Mouse (Mus musculus) left cerebral cortex, postnatal 36 days (tissue): Measurements from ENCODE around the gene Chek1. TPM values are rescaled to one million over a fixed set of nuclear protein-coding genes. Genes with fewer than 3 reads are reported as not detected.

Source experiments
- DNase-seq, 2 experiments: peaks; one replicate each; pipeline ENCODE4 v3.0.0; 2021 to 2022; ENCODE audit warnings: low spot score in 2 of 2, mixed read lengths in 1 of 2
- intact Hi-C: fragments of 180-260 bp; cut with DNase I; formaldehyde crosslinking; loops from one replicate; pipeline ENCODE4 v1.15.1; 2025
- total RNA-seq, 2 experiments: library from RNA; stranded (reverse); gene quantifications; 2 replicates each; pipeline ENCODE4 v1.2.3; 2021

The Chek1 gene
- 1 to 10 TPM; 2.7 to 3.6 TPM for total RNA-seq

DNA sequence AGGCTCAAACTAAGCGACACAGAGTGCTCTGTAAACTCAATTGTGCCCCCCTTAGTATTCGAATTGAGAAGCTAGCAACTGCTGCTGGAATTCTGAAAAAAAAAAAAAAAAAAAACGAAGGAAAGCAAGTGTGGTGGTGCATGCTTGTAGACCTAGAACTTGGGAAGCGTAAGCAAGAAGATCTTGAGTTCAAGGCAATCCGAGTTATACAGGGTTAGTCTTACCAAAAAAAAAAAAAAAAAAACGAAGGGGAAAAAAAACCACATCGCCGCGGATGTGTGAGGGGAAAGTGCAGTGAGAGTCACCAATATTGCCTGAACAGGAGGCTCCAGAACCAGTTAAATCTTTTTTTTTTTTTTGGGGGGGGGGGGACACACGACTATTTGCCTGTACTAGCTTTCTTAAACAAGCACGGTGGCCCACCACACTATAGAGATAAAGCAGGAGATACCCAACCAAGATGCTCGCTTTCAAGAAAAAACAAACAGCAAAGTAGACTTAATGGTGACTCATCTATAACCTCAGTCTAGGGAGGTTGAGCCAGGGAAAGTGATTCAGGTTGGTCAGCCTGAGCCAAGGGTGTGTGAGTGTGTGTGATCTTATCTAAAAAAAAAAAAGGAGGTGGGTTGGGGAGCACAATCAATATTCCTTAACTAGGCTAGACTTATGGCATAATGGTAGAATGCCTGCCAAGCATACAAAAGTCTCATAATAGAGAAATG is at the start of gene Chek1:
TSS of gene Chek1 (minus strand) at position 32 of the 722 bp plus-strand sequence.
- intact Hi-C loops: loop anchor here (5.0 kb wide), 1 partner anchor 40 kb away; the partner anchor contains the start of gene Stt3a
- no peak for DNase-seq

- no peak for DNase-seq
- intact Hi-C loops: loop anchor here (5.0 kb wide), 1 partner anchor 42 kb away; the partner anchor contains the start of gene Chek1
Observed at GRCm38 (mm10) chr9:36769048-36769413, 42.2 kb upstream of the Chek1 start.

DNA sequence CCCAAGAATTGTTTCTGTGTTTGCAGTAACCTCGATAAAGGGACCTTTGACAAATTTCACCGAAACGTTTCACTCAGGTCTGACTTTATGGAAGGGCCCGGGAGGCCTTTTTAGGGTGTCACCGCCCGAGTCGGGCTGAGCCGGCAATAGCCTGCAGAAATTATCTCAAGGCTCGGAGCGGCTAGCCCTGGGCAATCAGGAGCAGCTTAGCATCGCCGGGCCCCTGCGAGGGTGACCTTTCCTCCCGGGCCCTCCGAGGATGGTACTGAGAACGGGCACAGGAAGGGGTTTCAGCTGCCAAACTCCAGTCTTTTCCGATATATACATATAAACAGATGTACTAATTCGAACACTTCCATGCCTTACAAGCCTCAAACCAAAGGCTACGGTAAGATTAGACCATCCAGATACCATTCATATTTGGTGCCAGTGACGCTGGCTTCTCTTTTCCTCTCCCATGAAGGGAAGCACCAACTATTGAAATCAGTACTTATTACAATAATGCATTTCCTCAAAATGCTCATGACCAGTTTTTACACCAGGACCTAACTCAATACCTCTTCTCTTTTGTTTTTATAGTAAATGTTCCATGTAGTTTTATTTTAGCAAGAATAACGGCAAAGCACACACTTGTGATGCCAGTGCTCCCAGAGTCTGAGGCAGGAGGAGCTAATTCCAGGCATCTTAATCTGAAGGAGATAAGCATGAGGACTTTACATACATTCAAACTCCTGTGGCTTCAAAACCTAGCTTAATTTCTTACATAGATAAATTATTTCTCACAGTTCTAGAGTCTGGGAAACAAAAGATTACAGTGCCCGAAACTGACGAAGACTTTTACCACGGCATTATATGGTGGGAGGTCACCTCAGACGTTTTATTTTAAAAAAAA is 41.5 kb upstream of the Chek1 start:
- intact Hi-C loops: loop anchor here (5.0 kb wide), 1 partner anchor 41 kb away; the partner anchor contains the start of gene Chek1
- peak in 1 of 2 experiments; percentile 46 for DNase-seq

DNA sequence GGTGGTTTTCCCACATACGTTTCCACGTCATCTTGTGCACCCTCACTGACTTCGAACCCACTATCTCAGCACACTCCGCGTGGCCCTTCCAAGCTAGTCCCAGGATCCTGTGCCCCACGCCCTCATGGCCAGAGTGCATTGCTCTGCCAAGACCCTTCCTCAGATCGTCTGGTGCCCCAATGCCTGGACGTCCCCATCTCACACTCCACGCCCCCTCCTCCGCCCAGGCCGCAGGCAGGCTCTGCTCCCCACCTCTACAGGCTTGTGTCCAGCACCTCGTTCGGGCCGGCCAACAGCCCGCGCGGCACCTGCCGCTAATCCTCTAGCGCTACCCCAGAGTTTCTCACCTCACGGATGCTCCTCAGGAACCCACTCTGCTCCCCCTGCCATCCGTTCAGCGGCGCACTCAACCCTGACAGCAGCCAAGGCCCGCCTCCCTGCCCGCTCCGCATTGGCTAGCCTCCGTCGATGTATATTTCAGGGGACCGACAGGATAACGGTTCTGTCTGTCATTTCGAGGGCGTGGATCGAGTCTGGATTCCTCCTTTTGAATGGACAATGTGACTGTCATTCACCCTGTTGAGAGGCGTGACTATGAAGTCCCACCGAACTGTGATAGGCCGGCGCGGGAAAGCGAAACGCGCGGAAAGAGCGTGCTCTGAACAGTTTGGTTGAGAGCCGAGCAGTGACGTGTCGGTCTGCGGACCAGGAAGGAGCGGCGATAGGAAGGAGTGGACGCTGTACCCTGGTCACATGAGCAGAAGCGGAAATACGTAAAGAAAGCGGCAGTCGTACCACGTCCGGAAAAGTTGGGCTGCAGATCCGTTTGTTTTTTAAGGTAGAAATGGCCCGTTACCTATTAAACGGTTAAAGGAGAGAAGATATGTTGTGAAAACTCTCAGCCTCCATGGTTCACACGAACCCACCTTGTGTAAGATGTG is 40.6 kb upstream of the Chek1 start, which contains the start of gene Stt3a:
TSS of gene Stt3a (minus strand) at position 477 of the 941 bp plus-strand sequence.
- peak; percentile 99 for DNase-seq
- intact Hi-C loops: loop anchor here (5.0 kb wide), 1 partner anchor 40 kb away; the partner anchor contains the start of gene Chek1

DNA sequence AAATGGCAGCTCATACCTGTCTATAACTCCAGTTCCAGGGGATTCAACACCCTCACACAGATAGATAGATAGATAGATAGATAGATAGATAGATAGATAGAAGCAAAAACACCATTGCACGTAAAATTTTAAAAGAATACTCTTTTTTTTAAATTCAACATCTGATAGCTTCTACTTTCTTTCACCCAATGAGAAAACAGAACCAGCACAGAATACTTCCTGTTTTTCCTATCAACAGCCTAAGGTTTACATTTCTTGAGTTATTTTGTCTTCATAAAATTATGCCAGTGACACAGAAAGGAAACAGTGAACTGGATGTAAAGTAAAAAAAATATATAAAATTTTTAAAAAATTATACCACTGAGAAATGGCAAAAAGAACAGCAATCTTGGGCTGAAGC is 37.5 kb upstream of the Chek1 start:
- no peak for DNase-seq
- intact Hi-C loops: no loop called here

DNA sequence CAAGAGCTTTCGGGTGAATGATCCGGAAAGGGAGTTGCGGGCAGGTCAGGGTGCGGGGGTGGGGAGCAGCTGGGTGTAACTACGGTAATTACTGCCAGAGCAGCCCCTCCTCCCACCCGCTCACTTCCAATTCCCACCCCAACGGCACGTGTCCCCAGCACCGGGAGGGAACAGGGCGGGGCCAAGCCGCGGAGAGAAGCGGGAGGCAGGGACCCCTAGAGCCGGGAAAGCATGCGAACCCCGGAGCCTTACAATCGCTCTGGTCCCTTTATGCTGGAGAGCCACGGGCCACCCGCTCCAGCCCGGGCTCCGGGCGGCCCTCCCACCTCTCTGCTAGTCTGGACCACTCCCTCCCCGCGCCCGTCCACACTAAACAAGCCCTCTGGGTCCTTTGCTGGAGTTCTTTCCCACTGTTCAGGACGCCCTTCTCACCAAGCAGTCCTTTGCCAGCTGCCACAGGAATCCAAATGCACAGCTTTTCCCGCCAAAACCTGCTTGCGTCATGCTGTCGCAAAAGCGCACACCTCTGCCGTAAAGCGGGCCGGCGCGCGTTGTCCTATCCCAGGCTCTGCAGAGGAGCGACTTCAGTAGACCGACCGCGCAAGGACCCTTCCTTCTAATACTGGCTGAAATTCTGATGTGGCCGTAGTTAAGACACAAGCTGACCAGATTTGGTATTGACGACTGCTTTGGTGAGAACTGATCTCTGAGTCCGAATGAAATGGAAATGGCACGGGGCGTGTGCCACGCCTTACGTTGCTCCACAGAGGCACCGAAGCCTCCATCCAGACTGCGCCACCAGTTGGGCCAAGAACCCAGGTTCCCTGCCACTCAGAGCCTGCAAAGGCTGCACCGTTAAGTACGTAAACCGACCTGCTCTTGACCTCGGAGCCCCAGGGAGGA is 483 bp downstream of the Chek1 start:
- intact Hi-C loops: loop anchor here (5.0 kb wide), 1 partner anchor 41 kb away; the partner anchor contains the start of gene Stt3a

GRCm38 (mm10) chr9:36716624-36717023 is 10.2 kb downstream of the Chek1 start:
- no peak for DNase-seq
- intact Hi-C loops: no loop called here

More for the DNA sequence above, 483 bp downstream of the Chek1 start:
- peak; percentile 92 to 94 for DNase-seq

GRCm38 (mm10) chr9:36707304-36707703 is 19.6 kb downstream of the Chek1 start:
- no peak for DNase-seq
- intact Hi-C loops: no loop called here

- intact Hi-C loops: no loop called here
- DNase-seq: no peak
Observed at GRCm38 (mm10) chr9:36705923-36706322, 20.9 kb downstream of the Chek1 start.

DNA sequence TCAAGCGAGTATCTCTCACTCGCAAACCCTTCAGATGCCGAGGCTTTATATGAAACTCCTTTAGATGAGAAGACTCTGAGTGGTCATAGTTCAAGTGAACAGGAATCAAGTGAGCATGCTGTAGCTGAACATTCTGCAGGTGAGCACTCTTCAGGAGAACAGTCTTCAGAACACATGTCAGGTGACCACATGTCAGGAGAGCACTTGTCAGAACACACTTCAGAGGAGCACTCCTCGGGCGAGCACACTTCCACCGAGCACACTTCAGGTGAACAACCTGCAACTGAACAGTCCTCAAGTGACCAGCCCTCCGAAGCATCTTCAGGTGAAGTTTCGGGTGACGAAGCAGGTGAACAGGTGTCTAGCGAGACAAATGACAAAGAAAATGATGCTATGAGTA is 32.6 kb downstream of the Chek1 start:
- intact Hi-C loops: no loop called here
- no peak for DNase-seq

- DNase-seq: no peak
- intact Hi-C loops: no loop called here
Observed at GRCm38 (mm10) chr9:36692920-36693319, 33.9 kb downstream of the Chek1 start, which contains the start of gene Acrv1. Acrv1 (plus strand) TSS chr9:36693220.

DNA sequence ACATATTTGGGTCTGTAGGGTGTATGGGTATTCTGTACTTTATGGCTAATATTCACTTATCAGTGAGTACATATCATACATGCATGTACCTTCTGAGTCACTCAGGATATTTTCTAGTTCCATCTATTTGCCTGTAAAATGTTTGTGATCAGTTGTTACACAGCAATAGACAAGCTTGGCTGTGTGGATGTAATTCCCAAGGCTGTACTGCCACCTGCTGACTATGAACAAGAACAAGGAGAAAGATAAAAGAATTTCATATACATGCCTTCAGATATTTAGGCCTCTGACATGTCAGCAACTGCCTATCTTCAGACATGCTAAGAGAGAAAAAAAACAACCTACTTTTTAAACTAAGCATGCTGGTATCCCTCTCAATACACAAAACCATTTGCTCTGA is 39.5 kb downstream of the Chek1 start:
- DNase-seq: no peak
- intact Hi-C loops: loop anchor here (5.0 kb wide), 1 partner anchor 1095 kb away; no protein-coding TSS in a partner anchor

DNA sequence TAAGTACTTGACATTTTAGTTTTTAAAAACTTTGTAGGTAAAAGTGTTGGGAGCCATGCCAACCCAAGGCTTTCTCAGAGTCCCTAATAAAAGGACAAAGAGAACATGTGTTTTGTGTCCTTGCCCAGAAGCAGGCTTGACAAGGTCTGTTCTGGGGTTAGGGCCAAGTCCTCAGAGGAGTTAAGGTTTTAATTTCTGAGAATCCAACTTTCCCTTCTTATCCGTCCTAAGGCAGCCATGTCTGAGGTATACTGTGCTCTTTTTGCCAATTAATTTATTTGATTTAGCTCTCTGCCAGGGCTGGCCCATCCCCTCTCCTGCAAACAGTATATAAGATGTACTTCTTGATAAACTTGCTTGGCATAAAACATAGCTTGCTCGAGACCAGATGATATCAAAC is 45.4 kb downstream of the Chek1 start:
- DNase-seq: no peak
- intact Hi-C loops: no loop called here

Other genes starting within 250 kb of the Chek1 start
- gene Gm5615, start 185.1 kb downstream of the Chek1 start, total RNA-seq: not detected
- not detected for gene Gm17689, start 144.4 kb downstream of the Chek1 start, total RNA-seq
- not detected for gene A630095E13Rik, start 83.7 kb downstream of the Chek1 start, total RNA-seq
- gene Acrv1, start 33.8 kb downstream of the Chek1 start, total RNA-seq: not detected
- 10 to 100 TPM; 62.9 to 70.7 TPM for gene Stt3a, start 40.6 kb upstream of the Chek1 start, total RNA-seq
- gene Ei24, start 70.3 kb upstream of the Chek1 start, total RNA-seq: 100 to 1,000 TPM; 116 to 120 TPM
- 100 to 1,000 TPM; 265 to 298 TPM for gene Fez1, start 94.8 kb upstream of the Chek1 start, total RNA-seq